Mouse (Mus musculus): ENCODE data around the gene Rrp8. TPM values are rescaled to one million over a fixed set of nuclear protein-coding genes. Genes with fewer than 3 reads are reported as not detected.

Gene Rrp8
- polyA plus RNA-seq, 1 experiment from 2014 or later, result 22.9 TPM

DNA sequence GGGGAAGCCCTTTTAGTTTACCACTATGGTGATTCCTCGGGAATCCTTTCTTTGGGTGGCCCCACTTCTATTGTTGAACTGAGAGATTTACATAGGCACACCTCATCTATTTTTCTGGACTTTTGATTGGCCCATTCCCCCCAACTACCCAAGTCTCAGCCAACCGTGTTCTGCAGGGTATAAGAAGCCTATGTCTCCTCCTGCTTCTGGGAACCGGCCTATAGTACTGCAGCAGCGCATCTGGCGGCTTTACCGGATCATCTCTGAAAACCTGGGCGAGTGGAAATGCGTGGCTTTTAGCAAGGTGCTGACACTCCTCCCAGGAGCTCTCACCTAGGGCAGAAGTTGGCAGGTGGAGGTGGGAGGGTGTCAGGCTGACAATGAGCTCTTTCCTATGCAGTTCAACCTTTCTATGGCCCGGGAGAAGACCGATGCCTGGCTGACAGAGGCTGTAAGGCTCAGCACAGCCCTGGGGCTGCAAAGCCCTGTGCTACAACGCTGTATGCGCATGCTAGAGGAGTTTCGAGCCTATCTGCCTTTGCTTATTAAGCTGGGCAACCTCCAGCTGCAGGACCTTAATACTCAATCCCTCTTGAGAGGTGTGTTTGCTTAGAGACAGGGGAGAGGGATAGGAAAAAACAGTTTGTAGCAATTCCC is 51.5 kb downstream of the Rrp8 start:
- H3K36me3 ChIP-seq (ENCODE audit: control insufficient read depth, insufficient read depth, low read length), result no peaks in the 10 kb centered on the region
- no peak overlapping the region for H3K27ac ChIP-seq (ENCODE audit: low read depth, low read length)
- no peak overlapping the region for H3K4me2 ChIP-seq (ENCODE audit: low read depth, low read length)
- ATAC-seq (ENCODE audit: low read depth), result peak; percentile 61; the same call in 1 of the 2 replicates
- WGBS, result 15% methylated on average over 13 of the region's 13 CpGs
- no peaks in the 10 kb centered on the region for H3K27me3 ChIP-seq (ENCODE audit: control insufficient read depth, insufficient read depth, low read length)
- H3K9me3 ChIP-seq (ENCODE audit: control insufficient read depth, low read length), result no peaks in the 10 kb centered on the region
- H3K4me1 ChIP-seq (ENCODE audit: control insufficient read depth, insufficient read depth, low read length), result no peaks in the 10 kb centered on the region
- no peak overlapping the region for H3K4me3 ChIP-seq (ENCODE audit: low read depth, low read length)
- H3K9ac ChIP-seq (replicated peaks; ENCODE audit: low read depth, low read length), result no peak overlapping the region

Other genes with a start within 250 kb of the Rrp8 start
- gene Smpd1, start 183.0 kb downstream of the Rrp8 start, polyA plus RNA-seq (2014; fragmentation: Nextera tagmentation; extraction: Ambion mirVana), result 93.8 and 98.1 TPM in 2 replicates
- 220 and 224 TPM in 2 replicates for gene Apbb1, start 155.7 kb downstream of the Rrp8 start, polyA plus RNA-seq (2014; fragmentation: Nextera tagmentation; extraction: Ambion mirVana)
- gene Hpx, start 137.2 kb downstream of the Rrp8 start, polyA plus RNA-seq (2014; fragmentation: Nextera tagmentation; extraction: Ambion mirVana), result 0.58 TPM in 1 of 2 replicates, not detected in the other
- gene Trim3, start 103.8 kb downstream of the Rrp8 start, polyA plus RNA-seq (2014; fragmentation: Nextera tagmentation; extraction: Ambion mirVana), result 92.3 and 93.1 TPM in 2 replicates
- gene Timm10b, start 97.3 kb downstream of the Rrp8 start, polyA plus RNA-seq (2014; fragmentation: Nextera tagmentation; extraction: Ambion mirVana), result 155 and 163 TPM in 2 replicates
- 84.7 and 87.5 TPM in 2 replicates for gene Arfip2, start 97.0 kb downstream of the Rrp8 start, polyA plus RNA-seq (2014; fragmentation: Nextera tagmentation; extraction: Ambion mirVana)
- 6.1 and 31.1 TPM in 2 replicates for gene Gm45799, start 96.8 kb downstream of the Rrp8 start, polyA plus RNA-seq (2014; fragmentation: Nextera tagmentation; extraction: Ambion mirVana)
- gene Dnhd1, start 86.6 kb downstream of the Rrp8 start, polyA plus RNA-seq (2014; fragmentation: Nextera tagmentation; extraction: Ambion mirVana), result 2.0 and 2.8 TPM in 2 replicates
- gene Ilk, start 793 bp downstream of the Rrp8 start, polyA plus RNA-seq (2014; fragmentation: Nextera tagmentation; extraction: Ambion mirVana), result 182 and 227 TPM in 2 replicates
- gene Taf10, start 7.0 kb upstream of the Rrp8 start, polyA plus RNA-seq (2014; fragmentation: Nextera tagmentation; extraction: Ambion mirVana), result 118 and 120 TPM in 2 replicates
- gene Tpp1, start 14.8 kb upstream of the Rrp8 start, polyA plus RNA-seq (2014; fragmentation: Nextera tagmentation; extraction: Ambion mirVana), result 39.2 and 52.7 TPM in 2 replicates
- 20.7 and 20.8 TPM in 2 replicates for gene Dchs1, start 50.3 kb upstream of the Rrp8 start, polyA plus RNA-seq (2014; fragmentation: Nextera tagmentation; extraction: Ambion mirVana)
- gene Mrpl17, start 73.7 kb upstream of the Rrp8 start, polyA plus RNA-seq (2014; fragmentation: Nextera tagmentation; extraction: Ambion mirVana), result 186 and 212 TPM in 2 replicates
- 0.21 and 0.27 TPM in 2 replicates for gene Gm4070, start 216.6 kb upstream of the Rrp8 start, polyA plus RNA-seq (2014; fragmentation: Nextera tagmentation; extraction: Ambion mirVana)